Mouse (Mus musculus) thymus, adult 2 months (tissue): Measurements from ENCODE around the gene Fn1.

Experiments
- CTCF ChIP-seq: fragments of 200-500 bp; IDR thresholded peaks from 2 replicates; pipeline ENCODE4 v1.5.1; 2012; ENCODE audit warnings: mild to moderate bottlenecking, control low read depth, low read length, moderate library complexity, borderline replicate concordance; ENCODE audit not compliant: control insufficient read depth, poor library complexity, insufficient read depth; ENCODE audit errors: extremely low read depth
- POLR2A ChIP-seq: fragments of 200-500 bp; IDR thresholded peaks from 2 replicates; pipeline ENCODE4 v1.6.1; 2012; ENCODE audit warnings: mild to moderate bottlenecking, low read length, control low read depth, moderate library complexity; ENCODE audit not compliant: control insufficient read depth, poor library complexity, insufficient read depth; ENCODE audit errors: extremely low read depth

- TF ChIP-seq CTCF = no peak
- no peak for TF ChIP-seq POLR2A
Observed at GRCm38 (mm10) chr1:71590038-71590437, 63.0 kb downstream of the Fn1 start.
